Mouse (Mus musculus): ENCODE results near the gene Jund.

DNA sequence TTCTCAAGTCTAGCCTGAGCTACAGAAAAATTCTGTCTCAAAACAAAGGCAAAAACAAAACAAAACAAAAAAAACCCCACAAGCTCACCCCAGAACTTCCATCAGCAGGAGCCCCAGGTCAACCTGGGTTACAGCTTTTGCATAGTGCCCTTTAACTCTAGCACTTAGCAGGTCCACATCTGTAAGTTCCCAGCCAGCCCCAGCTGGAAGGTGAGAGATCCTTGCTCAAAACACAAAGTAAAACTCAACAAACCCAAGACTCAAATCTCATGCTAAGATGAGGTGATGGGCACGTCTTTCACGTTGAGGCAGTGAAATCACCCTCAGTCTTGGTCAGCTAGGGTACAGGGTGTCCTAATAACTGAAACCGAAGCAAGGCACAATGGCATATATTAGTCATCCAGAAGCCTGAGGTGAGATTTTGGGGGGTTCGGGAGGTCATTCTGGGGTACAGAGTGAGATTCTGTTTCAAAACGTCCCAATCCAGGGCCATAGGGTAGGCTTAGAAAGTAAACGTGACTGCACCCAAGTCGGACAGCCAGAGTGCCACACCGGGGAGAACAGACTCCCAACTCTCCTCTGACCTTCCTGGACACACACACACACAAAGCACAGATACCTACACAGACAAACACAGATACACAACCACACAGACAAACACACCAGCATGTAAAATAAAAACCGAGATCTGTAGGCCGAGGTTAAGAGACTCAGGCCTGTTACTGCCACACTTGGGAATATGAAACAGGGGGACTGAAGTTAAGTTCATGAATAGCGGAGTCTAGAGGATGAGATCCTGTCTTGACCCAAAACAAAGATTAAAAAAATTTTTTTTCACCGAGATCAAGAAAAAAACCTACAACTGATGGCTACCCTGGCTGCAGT lies 1.1 kb upstream of the Jund start:
- TF ChIP-seq POLR2A (IDR thresholded peaks at IDR 0.05; ENCODE audit: borderline replicate concordance, low read depth, low read length) (no peak), CTCF (IDR thresholded peaks at IDR 0.05; ENCODE audit: low read depth, low read length) (no peak)

All from bone marrow macrophage, adult 2 months (primary cell).